Mouse (Mus musculus) stomach, postnatal 0 days (tissue): Measurements from ENCODE around the gene Ssbp2.

Experiments
- CTCF ChIP-seq: IDR thresholded peaks from 2 replicates; pipeline ENCODE4 v1.5.1; 2016; ENCODE audit warnings: antibody characterized with exemption, low read depth, mild to moderate bottlenecking, moderate library complexity
- EP300 ChIP-seq: optimal IDR thresholded peaks from 2 replicates; pipeline ENCODE3; 2016; ENCODE audit warnings: antibody characterized with exemption

- no peak for TF ChIP-seq EP300
- no peak for TF ChIP-seq CTCF
These were observed 202.7 kb downstream of the Ssbp2 start for GRCm38 (mm10) chr13:91662751-91663150.
